Mouse (Mus musculus) C2C12 (cell line): ENCODE results near the gene Ndufa3. TPM values are rescaled to one million over a fixed set of nuclear protein-coding genes. Genes with fewer than 3 reads are reported as not detected.

Source experiments
- H3K27me3 ChIP-seq: one replicate; pipeline ENCODE4 v1.6.1; 2011; ENCODE audit not compliant: control insufficient read depth, insufficient read depth, insufficient read length
- H3K36me3 ChIP-seq: one replicate; pipeline ENCODE4 v1.6.1; 2011; ENCODE audit not compliant: control insufficient read depth, insufficient read depth
- H3K4me3 ChIP-seq: one replicate; pipeline ENCODE4 v1.5.1; 2011; ENCODE audit warnings: mild to moderate bottlenecking, control low read depth; ENCODE audit not compliant: poor library complexity, insufficient read depth, severe bottlenecking
- H3K79me2 ChIP-seq: one replicate; pipeline ENCODE4 v1.6.1; 2011; ENCODE audit not compliant: control insufficient read depth, insufficient read depth
- H3K79me3 ChIP-seq: one replicate; pipeline ENCODE4 v1.6.1; 2011; ENCODE audit warnings: low read depth, control low read depth
- H3ac ChIP-seq: one replicate; pipeline ENCODE3; 2011; ENCODE audit warnings: low read depth; ENCODE audit not compliant: control insufficient read depth, insufficient read length
- CEBPB ChIP-seq: IDR thresholded peaks from one replicate; pipeline ENCODE4 v1.6.1; 2011; ENCODE audit warnings: low read depth, mild to moderate bottlenecking, control low read depth, moderate library complexity
- CTCF ChIP-seq: IDR thresholded peaks from one replicate; pipeline ENCODE4 v1.5.1; 2011; ENCODE audit not compliant: control insufficient read depth, insufficient read depth, insufficient read length
- FOSL1 ChIP-seq: IDR thresholded peaks from one replicate; pipeline ENCODE4 v1.8.0; 2011; ENCODE audit warnings: mild to moderate bottlenecking, low read length; ENCODE audit not compliant: poor library complexity, insufficient read depth, severe bottlenecking
- MAX ChIP-seq: IDR thresholded peaks from one replicate; pipeline ENCODE4 v1.6.1; 2011; ENCODE audit warnings: mild to moderate bottlenecking, control low read depth
- MYOD1 ChIP-seq: IDR thresholded peaks from one replicate; pipeline ENCODE4 v1.6.1; 2011; ENCODE audit warnings: low read depth; ENCODE audit not compliant: control insufficient read depth, insufficient read length
- MYOG ChIP-seq: IDR thresholded peaks from one replicate; pipeline ENCODE4 v1.6.1; 2011; ENCODE audit not compliant: control insufficient read depth, insufficient read length; ENCODE audit errors: extremely low read depth
- USF1 ChIP-seq: IDR thresholded peaks from one replicate; pipeline ENCODE4 v1.6.1; 2011; ENCODE audit warnings: low read depth, mild to moderate bottlenecking, control low read depth, moderate library complexity
- microRNA-seq: library from miRNA; unstranded; fragments of <30 nt; microRNA quantifications from one replicate; pipeline ENCODE4, GENCODE M21; 2019; ENCODE audit warnings: borderline microRNAs expressed
- polyA plus RNA-seq: library from polyadenylated mRNA; unstranded; fragments of >200 nt; fragmentation: generic; extraction: Trizol; gene quantifications from one replicate; pipeline ENCODE4 v1.2.1, GENCODE M21; 2012; ENCODE audit warnings: missing spikeins

The Ndufa3 gene
- polyA plus RNA-seq, 1 experiment, result 386 TPM

DNA sequence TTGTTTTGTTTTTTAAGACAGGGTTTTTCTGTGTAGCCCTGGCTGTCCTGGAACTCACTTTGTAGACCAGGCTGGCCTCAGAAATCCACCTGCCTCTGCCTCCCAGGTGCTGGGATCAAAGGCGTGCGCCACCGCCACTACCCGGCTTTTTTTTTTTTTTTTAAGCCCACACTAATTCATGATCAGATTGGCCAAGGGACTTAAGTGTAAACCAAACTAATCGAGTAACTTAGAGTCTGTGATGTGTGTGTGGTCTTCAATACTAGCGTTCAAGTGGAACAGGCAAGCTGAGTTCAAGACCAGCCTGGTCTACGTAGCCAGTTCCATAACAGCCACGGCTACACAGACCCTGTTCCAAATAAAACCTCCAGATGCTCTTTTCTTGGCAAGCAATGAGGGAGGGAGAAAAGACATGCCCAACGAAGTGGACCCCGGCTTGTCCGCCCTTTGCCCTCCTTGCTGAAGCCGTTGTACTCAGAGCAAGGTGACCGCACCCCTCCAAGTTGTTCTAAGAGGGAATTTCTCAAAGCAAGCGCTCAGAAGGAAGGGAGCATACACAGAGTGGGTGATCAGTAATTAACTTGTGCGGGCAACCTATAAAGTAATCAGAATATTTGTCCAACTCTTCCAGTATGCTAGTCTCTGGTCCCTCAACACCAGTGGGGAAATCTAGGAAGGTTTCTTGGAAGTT, 47.5 kb downstream of the Ndufa3 start:
- Histone ChIP-seq H3K4me3 (peak overlapping the region; percentile 48), H3K36me3 (peaks cover 18% of the 10 kb centered on the region), H3K27me3 (no peaks in the 10 kb centered on the region), H3K79me3 (peaks cover 8% of the 10 kb centered on the region), H3ac (peak overlapping the region; percentile 99), H3K79me2 (peaks cover 18% of the 10 kb centered on the region)
- TF ChIP-seq FOSL1, result no peak
- no peak for TF ChIP-seq MYOG
- TF ChIP-seq CEBPB, result no peak
- no peak for TF ChIP-seq CTCF

DNA sequence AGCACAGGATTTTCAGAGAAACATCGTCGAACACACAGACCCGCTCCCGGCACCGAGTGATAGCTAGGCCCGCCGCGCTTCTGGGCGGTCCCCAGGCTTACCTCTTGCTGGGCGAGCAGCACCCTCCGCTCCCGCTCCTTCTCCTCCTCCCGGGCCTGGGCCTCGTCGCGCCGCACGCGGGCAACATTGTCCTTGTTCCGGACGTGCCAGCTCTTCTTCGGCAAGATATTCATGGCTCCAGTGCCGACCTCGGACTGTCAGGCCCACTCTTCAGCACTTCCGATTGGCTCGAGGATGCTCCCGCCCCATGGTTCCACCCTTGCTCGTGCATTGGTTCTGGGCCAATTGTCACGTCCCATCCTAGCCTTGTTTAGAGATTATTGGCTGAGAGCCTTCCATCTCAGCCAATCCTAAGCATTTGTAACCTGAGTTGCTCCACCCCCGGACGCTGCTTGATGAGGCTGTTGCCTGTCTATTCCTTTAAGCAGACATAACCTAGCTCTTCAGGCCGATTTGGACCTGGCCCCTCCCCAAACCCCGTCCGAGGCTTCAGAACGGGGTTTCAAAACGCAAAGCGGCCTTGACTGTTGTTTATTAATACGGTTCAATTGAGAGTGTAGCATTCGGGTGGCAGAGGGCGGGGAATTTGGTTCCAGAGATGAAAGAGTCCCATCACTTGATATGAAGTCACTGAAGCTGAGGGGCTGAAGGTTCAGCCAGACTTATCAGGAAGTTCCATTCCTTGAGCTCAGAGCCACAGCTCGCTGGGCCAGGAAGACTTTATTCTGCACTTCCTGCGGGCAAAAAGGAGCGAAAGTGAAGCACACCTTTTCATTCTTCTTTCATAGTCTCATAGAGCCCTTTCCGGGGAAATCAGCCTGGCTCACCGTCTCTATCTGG, 48.3 kb downstream of the Ndufa3 start, which contains the start of gene Leng1:
TSS of gene Leng1 (minus strand) at position 626 of the 900 bp plus-strand sequence.
- H3ac ChIP-seq, result peak within 1 kb of the TSS; percentile 99
- peaks cover 12% of the 10 kb centered on the region for H3K36me3 ChIP-seq
- H3K4me3 ChIP-seq, result peak within 1 kb of the TSS; percentile 48
- H3K79me2 ChIP-seq, result peaks cover 18% of the 10 kb centered on the region
- TF ChIP-seq MAX, result peak; percentile 54
- no peak for TF ChIP-seq CEBPB
- no peak for TF ChIP-seq USF1
- no peak for TF ChIP-seq MYOG
- no peak for TF ChIP-seq CTCF
- no peaks in the 10 kb centered on the region for H3K27me3 ChIP-seq
- peaks cover 8% of the 10 kb centered on the region for H3K79me3 ChIP-seq

DNA sequence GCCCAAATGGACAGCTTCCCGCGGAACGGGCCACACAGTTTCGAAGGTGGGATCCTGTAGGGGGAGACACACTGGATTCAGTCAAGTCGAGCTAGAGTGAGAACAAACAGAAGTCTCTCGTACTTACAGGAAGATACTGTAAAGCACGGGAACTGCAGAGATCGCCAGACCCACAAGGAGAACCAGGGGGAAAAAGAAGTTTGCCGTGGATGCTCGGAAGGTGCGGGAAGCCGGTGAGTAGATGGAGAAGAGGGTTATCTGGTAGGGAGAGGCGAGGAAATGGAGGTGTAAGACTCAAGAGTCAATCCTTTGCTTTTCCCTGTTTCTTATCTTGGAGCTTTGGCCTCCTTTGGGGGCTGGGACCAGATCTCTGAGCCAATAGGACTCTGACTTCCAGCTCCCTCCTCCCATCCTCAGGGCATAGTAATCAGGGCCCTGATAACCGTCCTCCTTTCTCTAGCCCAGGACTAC, 49.8 kb downstream of the Ndufa3 start:
- Histone ChIP-seq H3K79me3 (peaks cover 8% of the 10 kb centered on the region), H3K79me2 (peaks cover 18% of the 10 kb centered on the region), H3K36me3 (no peaks in the 10 kb centered on the region), H3ac (peak overlapping the region; percentile 6), H3K27me3 (no peaks in the 10 kb centered on the region), H3K4me3 (no peak overlapping the region)
- TF ChIP-seq MAX (no peak), MYOG (no peak), CTCF (no peak), CEBPB (no peak), USF1 (no peak), FOSL1 (no peak), MYOD1 (no peak)

Small RNA genes within 50 kb of the gene (microRNA-seq; reads per million reads assigned to microRNA genes)
- gene Gm25100, result not detected
- 0.84 reads per million, percentile 18 among the genes with 10 or more reads in this experiment for gene Mir3572

Other genes starting within 250 kb of the Ndufa3 start
- 1.3 TPM for gene Cacng8, start 226.7 kb upstream of the Ndufa3 start, polyA plus RNA-seq
- gene Cacng6, start 193.2 kb upstream of the Ndufa3 start, polyA plus RNA-seq, result 0.27 TPM
- gene Tarm1, start 114.7 kb upstream of the Ndufa3 start, polyA plus RNA-seq, result not detected
- 0.05 TPM for gene Oscar, start 1.2 kb upstream of the Ndufa3 start, polyA plus RNA-seq
- 24.6 TPM for gene Tfpt, start 12.6 kb downstream of the Ndufa3 start, polyA plus RNA-seq
- gene Prpf31, start 12.6 kb downstream of the Ndufa3 start, polyA plus RNA-seq, result 102 TPM
- 87.1 TPM for gene Cnot3, start 27.9 kb downstream of the Ndufa3 start, polyA plus RNA-seq
- gene Leng1, start 48.5 kb downstream of the Ndufa3 start, polyA plus RNA-seq, result 10.4 TPM
- 1.8 TPM for gene Tmc4, start 60.2 kb downstream of the Ndufa3 start, polyA plus RNA-seq
- 215 TPM for gene Tsen34, start 75.5 kb downstream of the Ndufa3 start, polyA plus RNA-seq
- 45.8 TPM for gene Mboat7, start 76.2 kb downstream of the Ndufa3 start, polyA plus RNA-seq
- 3,200 TPM for gene Rps9, start 86.6 kb downstream of the Ndufa3 start, polyA plus RNA-seq
- gene Pirb, start 103.0 kb downstream of the Ndufa3 start, polyA plus RNA-seq, result not detected
- not detected for gene Gm15448, start 208.3 kb downstream of the Ndufa3 start, polyA plus RNA-seq
- not detected for gene Pira2, start 227.7 kb downstream of the Ndufa3 start, polyA plus RNA-seq